Mouse (Mus musculus) embryonic fibroblast, embryonic 13.5 days (primary cell): Measurements from ENCODE around the gene Ildr1.

ENCODE experiments used
- CTCF ChIP-seq: IDR thresholded peaks from 2 replicates; pipeline ENCODE4 v1.5.1; 2011; ENCODE audit warnings: mild to moderate bottlenecking, control low read depth, low read length, moderate library complexity, borderline replicate concordance; ENCODE audit not compliant: insufficient read depth
- POLR2A ChIP-seq: IDR thresholded peaks from 2 replicates; pipeline ENCODE4 v1.6.1; 2011; ENCODE audit warnings: low read depth, mild to moderate bottlenecking, control low read depth, low read length, moderate library complexity

DNA sequence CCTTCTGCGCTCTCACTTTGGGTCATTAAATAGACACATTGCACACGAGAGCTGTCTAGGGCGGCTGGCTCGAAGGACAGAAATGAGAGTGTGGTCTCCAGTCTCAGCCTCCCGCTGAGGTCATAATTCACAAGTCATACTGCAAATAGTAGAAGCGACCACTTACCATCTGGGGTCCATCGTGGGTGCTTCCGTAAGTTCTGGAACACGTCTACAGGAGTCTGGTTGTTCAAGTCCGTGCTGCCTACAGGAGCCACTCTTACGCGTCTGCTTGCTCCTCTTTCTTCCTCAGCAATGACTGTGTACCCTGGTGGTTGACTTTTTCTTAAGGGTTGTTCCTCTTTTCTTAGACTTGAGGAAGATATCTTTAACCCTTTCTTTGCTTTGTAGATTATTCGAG is 28.0 kb upstream of the Ildr1 start, which contains the start of gene Cd86:
- no peak for TF ChIP-seq POLR2A
- no peak for TF ChIP-seq CTCF
